Mouse (Mus musculus) myocyte (in vitro differentiated cells): ENCODE results near the gene Hs3st6.

Source experiments
- E2F4 ChIP-seq: IDR thresholded peaks from one replicate; pipeline ENCODE4 v1.6.1; 2011; ENCODE audit warnings: mild to moderate bottlenecking, control low read depth, moderate library complexity; ENCODE audit not compliant: insufficient read depth
- POLR2A ChIP-seq: IDR thresholded peaks from one replicate; pipeline ENCODE4 v1.6.1; 2011; ENCODE audit warnings: low read depth, mild to moderate bottlenecking, control low read depth, moderate library complexity; ENCODE audit not compliant: insufficient read length
- POLR2AphosphoS2 ChIP-seq: IDR thresholded peaks from one replicate; pipeline ENCODE4 v1.6.1; 2011; ENCODE audit warnings: low read depth, control low read depth; ENCODE audit not compliant: insufficient read length

DNA sequence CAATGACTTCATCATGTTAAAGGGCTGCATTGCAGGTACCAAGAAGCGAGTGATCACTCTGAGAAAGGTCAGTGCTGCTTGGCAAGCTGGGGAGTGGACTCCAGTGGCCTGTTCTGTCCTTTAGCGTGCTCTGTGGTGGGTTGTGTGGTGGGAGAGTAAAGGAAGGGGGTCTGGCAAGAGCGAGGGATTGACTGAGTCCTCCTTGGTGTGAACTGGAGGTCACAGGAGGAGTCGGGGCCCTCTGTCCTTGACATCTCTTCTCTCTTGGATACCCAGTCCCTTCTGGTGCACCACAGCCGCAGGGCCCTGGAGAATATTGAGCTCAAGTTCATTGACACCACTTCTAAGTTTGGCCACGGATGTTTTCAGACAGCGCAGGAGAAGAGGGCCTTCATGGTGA is 17.3 kb upstream of the Hs3st6 start:
- TF ChIP-seq POLR2A (no peak), E2F4 (no peak), POLR2AphosphoS2 (no peak)
